Mouse (Mus musculus) R1 (cell line): ENCODE results near the gene Gna14.

Experiments
- DNase-seq: peaks from one replicate; pipeline ENCODE4 v3.0.0-alpha.2; 2018; ENCODE audit warnings: low read depth, low spot score

Gene Gna14

DNA sequence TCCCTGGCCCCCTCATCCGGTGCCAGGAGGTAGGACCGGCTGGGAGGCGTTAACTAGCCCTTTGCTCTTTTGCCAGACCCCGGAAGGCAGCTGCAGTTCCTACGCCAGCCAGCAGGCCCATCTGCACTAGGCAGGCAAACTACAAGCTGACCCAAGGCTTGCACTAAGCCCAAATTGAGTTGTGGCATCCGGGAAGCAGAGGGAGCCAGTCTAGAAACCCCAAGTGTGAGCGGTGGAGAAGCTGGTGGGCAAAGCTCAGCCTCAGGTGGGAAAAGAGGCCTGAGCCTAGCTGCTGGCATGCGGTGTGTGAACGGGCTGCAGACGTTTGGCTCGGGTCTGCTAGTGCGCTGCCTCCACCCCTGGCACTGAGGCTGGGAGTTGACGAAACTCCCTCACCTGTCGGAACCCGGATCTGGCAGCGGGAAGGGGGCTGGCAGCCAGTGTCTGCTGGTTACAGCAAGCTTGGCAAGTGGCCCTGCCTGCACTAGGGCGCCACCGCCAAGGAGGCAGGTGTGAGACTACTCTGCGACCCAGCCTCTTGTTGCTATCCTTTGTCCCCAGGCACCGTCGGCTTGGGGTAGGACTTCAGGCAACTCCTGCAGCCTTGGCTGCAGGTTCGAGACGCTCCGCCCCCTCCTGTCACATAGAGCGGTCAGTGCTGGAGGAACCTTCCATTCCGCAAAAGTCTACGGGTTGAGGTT is at the start of gene Gna14:
Gene Gna14 (plus strand): TSS at position 232 of the 701 bp plus-strand sequence.
- DNase-seq, result peak; percentile 82

DNA sequence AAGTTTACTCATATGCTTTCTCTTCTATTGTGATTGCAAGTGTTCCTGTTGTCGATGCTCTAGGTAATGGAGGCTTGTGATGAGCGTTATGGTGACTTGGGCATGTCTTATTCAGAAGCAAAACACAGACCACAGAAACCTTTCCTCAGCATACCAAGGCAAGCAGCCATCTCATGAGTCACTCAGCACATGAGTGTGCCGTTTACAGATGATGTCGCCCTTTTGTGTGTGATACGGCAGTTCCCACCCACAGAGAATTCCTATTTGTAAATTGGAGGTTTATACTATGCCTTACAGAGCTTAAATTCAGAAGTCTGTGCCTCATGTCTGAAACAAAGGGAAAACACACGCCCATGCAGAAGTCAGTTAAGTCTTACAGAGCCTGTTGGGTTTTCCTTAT is 49.0 kb upstream of the Gna14 start:
- no peak for DNase-seq

DNA sequence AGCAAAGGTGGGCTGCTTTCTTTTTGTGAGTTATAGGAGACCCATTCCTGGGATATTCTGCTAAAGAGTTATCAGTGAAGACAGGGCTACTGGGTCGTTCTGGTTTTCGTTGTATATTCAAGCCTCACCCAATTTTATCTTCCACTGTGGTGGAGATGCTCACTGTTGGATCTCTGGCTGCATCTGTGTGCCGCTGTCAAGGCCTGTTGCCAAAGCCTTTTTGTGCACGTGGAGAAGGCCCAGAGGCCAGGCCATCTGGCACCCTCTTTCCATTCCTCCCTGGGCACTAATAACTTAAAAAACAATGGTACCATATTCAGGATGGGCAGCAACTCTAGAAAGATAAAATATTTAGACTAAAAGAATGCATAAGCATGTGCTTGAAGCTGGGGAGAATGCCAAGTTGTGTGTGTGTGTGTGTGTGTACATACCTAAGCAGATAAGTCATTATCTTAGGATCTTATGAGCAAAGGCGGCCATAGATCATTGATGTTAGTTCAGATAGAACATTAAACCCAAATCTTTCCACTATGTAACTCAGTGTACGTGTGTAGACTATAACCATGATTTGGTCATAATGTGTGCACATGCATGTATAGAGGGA is 45.3 kb upstream of the Gna14 start:
- no peak for DNase-seq

DNA sequence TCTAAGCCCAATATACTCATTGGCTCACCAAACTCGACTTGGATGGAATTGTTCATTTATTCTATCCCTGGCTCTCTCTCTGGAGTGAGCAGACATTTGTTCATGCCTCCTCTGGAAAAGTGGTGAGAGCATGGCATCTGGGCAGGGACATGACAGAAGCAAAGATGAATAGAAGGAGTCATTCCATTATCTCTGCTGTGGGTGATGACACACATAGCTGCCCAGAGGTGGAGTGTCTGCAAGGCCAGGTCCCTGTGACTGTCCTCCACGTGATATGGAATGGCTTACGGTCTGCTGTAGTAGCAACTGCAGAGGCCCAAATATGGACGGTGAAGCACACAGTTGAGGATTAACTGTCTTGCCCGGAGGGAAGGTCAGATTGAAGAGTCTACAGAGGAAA is 41.2 kb upstream of the Gna14 start:
- DNase-seq, result no peak

DNA sequence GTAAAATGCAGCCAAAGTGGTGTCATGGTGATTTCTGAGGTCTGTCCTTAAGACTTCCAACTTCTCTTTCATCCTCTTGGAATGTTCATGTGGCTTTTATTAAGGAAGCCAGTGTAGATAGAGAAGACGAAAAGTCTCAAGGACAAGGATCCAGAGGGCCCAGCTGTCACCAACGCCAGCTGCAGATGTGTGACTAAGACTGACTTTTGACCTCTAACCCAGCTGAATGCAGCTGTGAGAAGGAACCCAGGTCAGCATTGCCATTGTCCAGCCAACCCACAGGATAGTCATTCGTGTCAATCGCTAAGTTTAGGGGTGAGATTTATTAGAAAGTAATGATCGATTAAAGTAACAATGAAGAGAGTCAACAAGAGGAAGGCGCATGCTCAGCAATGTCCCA is 32.5 kb upstream of the Gna14 start:
- no peak for DNase-seq

DNA sequence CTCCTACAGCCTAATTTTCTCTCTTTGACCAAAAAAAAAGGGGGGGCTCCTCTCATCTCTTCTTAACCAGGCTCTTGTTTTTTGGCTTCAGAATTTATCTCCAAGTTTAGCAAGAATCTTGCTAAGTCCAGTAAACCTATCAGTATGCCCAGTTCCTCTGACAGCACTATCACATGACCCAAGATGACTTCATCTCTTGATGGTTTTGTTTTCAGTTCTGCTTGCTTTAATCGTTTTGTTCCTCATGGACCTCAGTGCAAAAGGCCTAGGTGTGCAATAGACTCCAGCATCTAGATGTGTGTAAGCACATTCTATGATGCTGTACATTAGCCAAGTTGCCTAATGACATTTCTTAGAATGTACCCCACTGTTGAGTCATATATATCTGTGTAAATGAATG is 27.8 kb upstream of the Gna14 start:
- DNase-seq, result no peak

DNA sequence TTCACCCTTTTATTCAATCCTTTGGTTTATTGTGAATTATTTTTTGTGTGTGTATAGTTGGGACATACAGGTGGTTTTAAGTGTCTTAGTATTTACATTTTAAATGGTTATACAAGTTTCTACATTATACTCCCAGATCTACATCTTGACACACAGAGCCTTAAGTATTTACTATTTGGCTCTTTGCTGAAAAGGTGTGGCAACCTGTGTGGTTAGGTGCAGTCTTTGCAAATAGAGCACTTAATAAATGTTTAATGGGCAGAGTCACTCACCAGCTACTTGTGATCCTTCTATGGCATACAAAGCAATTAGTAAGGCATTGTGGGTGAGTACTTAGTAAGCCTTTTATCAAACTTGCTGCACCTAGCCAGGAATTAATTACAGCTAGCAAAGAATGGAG is 24.3 kb upstream of the Gna14 start:
- DNase-seq, result no peak

DNA sequence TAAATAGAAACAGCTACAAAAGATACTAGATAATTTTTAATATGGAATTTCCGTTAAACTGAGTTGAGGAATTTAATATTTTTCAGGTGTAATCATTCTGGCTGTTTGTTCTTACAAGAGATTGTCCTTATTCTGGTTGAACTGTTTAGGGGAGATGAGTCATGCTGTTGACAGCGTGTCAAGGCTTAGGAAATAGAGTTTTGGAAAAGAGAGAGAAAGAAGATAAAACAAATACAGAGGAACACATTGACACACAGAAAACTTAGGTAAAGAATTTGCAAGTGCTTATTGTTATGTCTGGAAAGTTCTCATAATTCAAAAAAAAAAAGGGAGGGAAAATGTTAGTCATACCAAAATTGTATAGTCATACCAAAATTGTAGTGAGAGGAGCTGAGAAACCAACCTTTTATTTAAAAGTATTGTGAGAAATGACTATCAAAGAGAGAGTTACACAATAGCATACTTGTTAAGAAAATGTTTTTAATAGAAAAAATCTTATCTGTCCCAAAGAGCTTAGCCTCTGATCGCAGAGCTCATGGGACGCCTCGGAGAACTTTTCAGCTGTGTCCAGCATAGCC is 17.4 kb upstream of the Gna14 start:
- DNase-seq, result no peak

DNA sequence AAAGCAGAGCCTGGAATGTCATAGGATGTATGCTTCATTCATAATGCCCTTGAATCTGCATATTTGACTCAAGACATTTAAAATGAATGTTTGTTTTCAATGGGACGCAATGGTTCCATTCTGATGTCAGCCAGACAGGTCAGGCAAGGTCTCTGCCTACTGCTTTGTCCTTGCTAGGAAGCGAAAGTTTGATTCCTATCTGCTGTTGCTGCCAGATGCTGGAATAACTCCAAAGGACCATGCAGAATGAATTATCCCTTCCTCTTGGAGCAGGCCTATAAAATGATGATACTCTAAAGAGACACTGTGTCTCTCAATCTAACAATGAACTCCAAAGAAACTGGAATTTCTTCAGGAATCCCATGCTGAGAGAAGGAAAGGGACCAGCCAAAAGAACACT is 10.0 kb upstream of the Gna14 start:
- DNase-seq, result no peak

DNA sequence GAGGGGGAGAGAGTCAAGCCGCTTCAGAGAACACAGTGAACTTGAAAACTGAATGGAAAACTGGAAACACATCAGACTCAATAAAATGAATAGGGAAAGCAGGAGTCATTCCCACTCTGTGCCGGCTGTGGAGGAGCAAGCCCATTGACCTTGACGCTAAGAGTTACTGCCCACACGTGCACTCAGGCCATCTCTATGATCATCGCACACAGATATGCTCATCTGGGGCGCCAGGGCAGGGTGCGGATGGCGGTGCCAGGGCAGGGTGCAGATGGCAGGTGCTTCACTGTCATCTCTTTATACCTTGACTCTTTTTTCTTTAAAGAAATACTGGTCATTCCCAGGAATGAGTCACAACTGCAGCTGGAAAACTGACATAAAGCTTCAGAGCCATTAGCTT is 4.2 kb upstream of the Gna14 start:
- no peak for DNase-seq

DNA sequence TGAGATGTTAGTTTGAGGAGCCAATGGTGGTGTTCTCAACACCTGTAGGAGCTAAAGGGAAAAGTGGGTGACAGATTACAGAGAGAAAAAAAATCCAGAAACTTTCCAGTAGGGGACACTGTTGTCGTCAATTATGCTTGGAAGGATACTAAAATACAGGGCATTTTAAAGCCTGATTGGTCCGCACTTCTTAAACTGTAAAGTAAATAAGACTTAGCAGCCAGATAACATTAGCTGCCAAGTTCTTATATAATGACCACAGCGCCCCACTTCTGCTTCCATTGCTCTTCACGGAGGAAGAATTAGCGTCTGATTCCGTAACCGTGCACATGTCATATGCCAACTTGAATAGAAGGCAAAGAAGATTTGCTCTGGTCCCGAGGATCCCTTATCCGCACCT is 683 bp upstream of the Gna14 start:
- peak; percentile 32 for DNase-seq

DNA sequence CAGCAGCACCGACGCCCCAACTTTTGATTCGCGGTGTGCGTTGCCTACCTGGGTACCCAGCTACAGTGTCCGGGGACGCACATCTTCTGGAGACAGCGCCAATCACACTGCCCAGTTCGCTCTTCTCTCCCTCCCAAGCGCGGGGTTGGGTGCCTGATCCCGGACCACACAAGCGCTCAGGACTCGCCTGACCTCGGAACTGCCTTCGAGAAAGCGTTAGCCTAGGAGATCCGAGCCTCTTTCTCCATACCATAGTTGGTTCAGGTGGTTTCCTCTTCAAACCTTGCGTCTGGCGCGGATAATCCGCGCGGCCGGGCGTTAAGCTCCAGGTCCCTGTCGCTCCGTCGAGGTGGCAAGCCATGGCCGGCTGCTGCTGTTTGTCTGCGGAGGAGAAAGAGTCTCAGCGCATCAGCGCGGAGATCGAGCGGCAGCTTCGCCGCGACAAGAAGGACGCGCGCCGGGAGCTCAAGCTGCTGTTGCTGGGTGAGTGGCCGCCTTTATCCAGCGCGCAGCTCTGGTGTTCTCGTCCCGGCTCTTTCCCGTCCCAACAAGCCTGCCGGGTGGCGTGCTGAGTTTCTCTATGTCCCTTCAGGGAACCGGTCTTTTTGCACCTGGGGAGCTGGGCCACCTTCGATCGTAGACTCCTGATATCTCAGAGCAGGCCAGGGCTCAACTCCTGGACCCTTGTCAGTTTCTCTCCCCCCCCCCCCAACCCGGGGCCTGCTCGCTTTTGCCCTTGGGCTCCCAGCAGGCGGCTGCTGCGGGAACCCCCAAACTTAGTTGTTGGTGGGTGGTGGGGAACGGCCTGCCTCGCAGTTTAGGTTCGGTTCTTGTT is 990 bp downstream of the Gna14 start:
- DNase-seq, result peak; percentile 43

DNA sequence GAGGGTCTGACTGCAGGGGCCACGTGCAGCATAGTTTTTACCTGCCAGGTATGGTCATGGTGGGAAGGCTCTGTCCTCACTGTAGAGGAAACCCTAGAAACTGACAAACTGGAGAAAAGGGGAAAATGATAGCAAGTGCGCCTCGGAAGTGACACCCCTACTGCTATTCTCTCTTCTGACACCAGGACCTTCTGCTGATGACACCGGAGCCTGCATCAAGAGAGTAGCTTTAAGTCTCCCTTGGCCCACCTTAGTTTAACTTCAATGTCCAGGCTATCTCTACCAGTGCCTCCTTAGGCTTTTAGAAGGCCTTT is 1.6 kb downstream of the Gna14 start:
- DNase-seq, result no peak

DNA sequence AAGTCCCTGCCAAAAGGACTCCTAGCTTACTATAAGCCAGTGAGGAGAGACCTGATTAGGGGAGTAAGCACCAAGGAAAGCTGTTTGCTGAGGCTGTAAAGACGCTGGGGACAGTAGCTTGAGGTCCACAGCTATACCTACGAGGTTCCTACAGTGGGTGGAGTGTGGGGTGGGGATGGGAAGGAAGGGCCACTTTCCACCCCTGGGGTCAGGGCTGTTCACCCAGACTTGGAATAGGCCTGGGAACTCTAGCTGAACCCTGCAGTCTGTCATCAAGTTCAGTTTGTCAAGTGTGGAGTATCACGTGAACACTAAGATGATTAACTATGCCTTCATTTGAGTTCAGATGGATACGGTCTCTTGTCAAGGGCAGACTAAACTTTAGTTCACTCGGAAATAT is 2.3 kb downstream of the Gna14 start:
- DNase-seq, result no peak

DNA sequence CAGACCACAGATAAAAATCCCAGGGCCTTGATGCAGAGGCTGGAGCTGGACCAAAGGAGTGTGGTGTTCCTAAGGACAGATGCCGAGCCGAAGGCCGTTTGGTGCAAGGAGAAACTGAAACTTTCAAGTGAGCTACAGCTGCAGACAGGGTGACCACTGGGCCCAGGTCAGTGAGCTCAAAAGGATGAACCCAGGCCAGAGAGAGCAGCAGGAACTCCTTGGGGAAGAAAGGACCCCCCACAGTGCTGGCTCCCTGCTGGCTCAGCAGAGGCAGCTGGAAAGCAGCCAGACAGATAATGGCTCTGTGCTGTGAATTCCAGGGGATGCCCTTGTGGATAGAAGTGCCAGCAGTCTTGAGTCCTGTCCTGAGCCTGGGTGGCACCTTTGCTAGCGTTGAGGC is 3.7 kb downstream of the Gna14 start:
- no peak for DNase-seq

DNA sequence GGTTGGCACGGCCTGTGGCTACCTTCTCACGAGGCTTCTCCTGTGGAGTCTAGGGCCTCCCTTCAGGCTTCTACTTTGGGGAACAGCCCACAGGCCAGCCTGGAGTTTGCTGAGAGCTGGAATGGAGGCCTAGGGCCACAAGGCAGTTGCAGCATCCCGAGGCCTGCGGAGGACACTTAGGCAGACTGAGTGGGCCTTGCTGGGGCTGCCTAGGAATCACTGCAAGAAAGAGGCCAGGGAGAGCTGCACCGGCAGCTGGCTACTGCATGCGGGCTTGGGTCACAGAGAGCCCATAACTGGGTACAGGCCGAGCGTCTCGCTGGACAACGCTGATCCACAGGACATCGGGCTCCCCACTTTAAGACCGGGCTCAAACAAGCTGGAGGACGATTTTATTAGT is 4.3 kb downstream of the Gna14 start:
- DNase-seq, result no peak

DNA sequence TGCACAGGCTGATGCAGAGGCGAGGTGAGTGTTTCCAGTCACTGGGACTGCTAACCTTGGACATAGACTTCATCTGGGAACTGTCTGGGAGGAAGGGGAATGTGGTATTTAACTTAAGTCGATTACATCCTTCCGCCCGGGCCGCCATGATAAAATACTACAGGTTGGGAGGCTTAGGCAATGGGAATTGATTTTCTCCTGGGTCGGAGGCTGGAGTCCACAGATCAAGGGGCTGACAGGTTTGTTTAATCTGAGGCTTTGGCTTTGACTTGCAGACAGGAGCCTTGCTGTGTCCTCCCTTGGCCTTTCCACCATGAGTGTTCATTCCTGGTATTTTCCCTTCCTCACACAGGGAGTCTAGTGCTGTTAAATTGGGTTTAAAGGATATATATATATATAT is 5.8 kb downstream of the Gna14 start:
- DNase-seq, result no peak

DNA sequence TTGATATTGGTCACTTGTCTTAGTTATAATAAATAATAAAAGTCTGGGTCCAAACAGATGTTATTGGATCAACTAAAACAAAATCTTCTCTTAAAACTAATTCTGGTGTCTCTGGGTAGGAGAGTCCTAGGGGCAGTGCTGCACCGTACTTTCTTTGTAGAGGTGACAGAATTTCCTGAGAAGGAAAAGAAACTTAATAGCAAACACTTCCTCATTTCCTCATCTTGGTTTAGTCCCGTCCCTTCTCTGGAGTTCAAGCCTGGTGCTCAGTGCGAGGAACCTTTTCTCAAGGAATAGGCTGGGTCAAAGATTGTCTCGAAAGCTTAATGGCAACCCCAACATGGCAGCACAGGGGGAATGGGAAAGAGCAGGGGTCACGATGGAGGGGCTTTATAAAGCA is 7.8 kb downstream of the Gna14 start:
- DNase-seq, result no peak

DNA sequence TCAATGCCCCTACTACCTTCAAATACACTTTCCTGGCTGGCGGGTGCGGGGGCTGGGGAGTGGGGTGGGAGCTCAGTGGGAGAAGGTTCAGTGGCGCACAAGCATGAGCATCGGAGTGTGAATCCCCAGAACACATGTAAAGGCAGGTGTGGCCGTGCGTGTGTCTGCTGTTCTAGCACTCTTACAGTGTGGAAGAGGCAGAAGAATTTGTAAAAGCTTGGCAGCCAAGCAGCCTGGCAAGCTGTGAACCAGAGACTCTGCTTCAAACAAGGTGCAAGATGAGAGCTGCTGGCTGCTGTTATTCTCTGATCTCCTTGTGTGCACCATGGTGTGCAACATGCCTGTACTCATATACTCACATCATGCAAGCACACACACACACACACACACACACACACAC is 11.1 kb downstream of the Gna14 start:
- DNase-seq, result no peak

DNA sequence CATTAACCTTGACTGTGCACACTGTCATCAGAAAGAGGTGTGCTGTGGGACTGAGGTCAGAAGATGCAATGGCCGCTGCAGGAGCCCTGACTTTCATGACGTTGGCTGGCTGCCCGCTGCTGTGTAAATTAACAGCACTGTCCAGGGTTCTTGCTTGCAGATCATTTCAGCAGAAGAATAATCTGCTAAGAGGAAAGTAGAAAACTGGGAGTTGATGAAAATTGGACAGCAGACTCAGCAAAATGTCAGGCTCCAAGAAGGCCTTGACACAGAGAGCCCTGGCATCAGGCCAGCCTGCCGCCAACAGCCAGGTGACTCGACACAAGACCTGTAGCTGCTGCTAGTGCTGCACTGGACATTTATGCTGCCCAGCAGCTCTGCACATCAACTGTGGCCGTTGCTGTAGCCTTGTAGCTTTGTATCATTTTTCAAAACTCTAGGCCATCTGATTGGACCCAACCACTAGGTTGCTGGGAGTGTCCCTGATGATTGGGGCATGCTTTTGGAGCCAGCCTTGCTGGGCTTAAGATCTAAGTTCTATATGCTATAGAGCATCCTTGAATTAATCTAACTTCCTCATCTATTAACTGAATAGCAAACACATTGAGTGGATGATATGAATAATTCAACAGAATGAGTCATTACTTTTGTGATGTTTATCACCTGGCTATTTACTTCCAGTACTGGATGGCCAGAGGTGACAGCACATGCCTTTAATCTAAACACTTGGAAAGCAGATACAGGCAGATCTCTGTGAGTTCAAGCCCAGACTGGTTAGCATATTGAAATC is 12.5 kb downstream of the Gna14 start:
- DNase-seq, result no peak

DNA sequence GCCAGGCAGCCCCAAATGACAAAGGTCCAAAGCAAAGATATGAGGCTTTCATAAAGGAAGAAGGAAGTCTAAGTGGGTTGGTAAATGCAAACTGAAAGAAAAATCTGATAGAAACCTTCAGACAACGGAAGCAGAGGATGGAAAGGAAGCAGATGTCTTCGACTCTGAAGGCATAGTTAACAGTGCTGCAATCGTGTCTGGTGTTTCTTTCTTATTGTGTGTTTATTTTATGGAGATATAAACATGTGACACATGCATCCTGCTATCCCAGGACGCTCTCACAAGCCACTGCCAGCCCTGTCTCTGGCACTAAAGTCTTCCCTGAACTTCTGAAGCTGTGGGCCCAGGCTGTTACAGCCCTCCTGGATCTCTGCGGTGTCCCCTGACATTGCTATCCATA is 13.2 kb downstream of the Gna14 start:
- no peak for DNase-seq

DNA sequence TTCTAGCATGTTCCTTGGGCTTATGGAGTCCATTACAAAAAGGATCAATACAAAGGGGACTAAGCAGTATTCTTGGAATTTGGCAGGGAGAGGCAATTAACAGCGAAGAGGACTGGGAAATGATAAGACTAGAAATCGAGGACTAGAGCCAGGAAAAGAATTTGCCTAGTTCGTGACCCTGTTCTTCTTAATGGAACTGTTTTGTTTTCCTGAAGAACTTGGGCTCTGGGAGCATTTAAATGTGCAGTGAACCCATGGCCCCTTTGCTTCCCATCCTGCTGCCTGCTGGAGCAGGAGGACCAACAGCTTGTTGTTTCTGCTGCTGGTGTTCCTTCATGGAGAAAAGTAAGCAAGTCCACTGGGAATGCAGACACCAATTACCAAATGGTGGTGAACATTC is 15.3 kb downstream of the Gna14 start:
- no peak for DNase-seq
